Mouse (Mus musculus) c-Kit-negative CD71-positive TER-119-positive erythroid progenitor cells, embryonic 14.5 days (primary cell): ENCODE results near the gene Antxr1.
"Not testable (repeated sequence)": the region's sequence is repeated elsewhere in the genome, so short reads cannot be mapped to it uniquely, and the experiment has no call there.

Experiments
- DNase-seq: peaks from one replicate; pipeline ENCODE4 v3.0.0-alpha.2; 2013; ENCODE audit warnings: low read depth, low spot score

Antxr1 gene

DNA sequence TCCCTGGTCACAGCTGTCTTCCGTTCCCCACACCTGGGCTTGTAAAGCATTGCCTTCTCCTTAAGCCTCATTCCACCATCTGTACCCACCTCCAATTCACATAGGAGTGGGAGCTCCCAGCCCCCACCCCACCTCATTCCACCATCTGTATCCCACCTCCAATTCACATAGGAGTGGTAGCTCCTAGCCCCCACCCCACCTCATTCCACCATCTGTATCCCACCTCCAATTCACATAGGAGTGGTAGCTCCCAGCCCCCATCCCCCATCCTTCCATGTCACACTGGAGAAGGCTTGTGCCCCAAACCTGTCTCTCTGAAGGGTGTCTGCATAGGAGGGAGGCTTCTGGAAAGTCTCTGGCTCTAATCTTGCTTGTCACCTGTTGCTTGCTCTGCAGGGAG, 232.3 kb downstream of the Antxr1 start:
- no peak for DNase-seq

DNA sequence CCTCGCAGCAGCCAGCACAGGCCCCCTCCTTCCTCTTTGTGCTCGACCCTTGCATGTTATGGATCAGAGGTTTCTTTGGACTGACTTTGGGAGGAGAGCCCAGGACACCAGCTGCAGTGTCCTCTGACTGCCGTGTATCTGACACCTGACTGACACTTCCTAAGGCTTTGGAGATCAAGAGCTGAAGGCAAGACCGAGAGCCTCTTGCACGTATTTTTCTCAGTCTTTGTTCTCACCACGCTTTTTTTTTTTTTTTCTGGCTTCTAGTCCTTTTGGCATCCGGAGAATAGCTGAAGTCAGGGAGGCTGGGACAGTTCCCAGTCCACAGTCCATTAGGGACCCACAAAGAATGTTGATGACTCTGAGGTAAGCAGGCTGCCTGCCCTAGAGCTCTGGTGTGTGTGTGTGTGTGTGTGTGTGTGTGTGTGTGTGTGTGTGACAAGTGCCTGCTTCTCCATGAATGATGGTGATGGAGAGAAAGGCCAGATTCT, 233.2 kb downstream of the Antxr1 start:
- no peak for DNase-seq

DNA sequence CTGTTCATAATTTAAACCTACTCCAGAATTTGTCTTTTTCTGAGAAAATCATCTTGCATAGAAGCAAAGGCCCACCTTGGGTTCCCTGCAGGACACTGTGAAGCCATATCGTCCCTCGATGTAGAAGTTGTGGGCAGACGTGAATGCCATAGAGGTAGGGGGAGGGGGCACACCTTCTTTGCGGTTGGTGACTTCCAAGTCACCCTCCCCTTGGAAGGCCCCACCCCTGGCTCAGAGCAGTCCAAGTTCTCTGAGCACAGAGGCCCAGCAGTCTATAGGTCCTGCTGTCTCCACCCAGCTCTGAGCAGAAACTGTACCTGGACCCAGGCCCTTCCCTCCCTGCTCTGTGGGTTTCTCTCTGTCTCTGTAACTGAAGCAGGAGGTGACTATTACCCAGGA, 233.7 kb downstream of the Antxr1 start:
- peak; percentile 15 for DNase-seq

DNA sequence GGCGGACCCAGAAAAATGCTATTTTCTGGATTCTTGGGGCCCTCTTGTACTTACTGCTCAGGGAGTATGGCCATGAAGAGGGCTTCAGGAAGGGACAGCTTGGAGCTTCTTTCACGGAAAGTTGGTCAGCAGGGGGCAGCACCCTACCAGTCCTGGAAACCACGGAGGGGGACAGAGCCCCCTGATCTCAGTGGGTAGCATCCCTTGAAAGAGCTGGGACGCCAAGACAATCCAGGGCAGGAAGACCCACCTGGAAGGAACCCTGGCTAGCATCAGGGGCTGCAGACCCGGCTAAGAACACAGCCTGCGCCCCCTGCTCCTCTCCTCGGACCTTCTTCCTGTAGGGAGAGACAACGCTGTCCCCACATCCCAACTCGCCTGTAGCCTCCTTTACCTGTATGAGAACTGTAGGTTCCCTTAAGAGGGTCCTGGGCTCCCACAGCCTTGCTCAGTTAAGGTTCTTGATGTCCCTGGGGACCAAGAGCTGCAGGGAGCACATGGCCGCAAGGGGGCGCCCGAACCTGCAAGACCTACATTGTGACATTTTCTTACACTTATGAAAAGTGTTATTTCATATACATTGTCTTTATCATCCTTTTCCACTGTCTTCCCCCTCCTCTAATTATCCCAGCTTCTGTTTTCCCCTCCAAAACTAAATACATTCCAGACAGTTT, 234.2 kb downstream of the Antxr1 start:
- peak; percentile 65 for DNase-seq

DNA sequence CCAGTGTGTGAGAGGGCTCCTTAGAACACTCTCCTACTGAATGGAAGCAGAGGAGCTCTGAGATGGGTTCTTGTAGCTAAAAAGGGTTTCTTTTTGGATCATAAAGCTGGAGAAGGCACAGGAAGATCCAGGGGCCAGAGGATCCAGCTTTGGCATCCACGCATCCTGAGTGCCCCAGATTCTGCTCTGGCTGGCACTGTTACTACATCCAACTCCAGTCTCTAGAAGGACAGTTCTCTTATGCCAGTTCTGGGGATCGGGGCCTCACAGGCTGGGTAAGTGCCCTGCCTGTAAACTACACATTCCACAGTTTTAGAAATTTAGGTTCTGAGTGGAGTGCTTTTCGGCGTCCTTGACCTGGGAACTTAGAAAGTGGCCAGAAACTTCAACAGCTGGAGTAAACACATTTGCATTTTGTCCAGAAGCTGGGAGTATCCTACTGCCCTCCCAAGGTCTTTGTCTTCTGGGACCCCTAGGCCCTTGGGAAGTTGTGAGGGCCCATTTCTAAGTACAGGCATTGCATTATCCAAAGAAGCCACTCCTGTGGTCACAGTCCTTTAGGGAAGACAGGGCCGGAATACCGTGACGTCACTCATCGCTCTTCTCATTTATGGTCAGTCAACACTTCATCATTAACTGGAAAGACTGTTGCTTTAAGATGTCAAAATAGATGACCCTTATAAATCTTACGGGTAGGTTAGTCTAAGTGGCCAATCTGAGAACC, 235.2 kb downstream of the Antxr1 start:
- DNase-seq: no peak

DNA sequence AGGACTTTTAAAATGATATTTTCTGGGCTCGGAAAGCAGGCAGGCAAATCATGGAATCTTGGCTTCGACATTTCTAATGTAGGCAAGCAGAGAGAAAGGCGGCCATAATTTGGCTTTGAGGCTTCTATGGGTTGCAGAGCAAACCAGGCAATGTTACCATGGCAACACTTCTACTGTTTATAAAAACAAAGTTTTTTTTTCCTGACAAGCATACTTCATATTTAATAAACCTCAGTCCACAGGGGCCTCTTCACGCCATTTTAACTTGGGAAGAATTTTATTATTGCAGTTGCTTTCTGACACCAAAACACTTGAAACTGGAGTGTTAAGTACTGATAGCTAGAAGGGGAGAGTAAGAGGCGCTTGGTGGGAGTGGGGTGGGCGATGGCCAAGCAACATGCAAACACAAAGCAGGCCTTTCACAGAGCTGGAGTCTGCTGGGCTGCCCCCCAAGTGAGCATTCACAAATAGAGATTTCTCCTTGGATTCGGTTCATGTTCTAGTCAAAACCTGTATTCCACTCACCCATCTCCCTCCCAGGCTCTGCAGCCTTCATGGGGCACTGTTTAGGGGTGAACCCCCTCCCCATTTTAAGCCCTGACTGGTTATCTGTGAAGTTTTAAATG, 235.8 kb downstream of the Antxr1 start:
- no peak for DNase-seq

DNA sequence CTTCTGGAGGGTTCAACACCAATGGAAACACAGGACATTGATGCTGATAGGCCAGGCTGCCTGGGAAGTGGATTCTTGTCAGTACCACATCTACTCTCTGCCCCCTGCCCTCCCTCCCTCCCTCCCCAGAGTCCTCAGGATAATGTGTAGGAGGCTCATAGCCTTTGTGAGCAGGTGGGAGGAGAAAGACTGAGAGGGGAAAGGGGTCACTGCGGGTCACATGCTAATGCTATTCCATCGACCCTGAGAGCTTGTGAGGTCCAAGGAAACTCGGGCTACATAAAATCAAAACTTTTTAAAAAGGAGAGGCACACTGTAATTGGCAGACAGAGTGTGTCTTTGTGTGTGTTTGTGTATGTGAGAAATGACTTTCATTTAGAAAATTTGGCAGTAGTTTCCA, 236.4 kb downstream of the Antxr1 start:
- DNase-seq: no peak

DNA sequence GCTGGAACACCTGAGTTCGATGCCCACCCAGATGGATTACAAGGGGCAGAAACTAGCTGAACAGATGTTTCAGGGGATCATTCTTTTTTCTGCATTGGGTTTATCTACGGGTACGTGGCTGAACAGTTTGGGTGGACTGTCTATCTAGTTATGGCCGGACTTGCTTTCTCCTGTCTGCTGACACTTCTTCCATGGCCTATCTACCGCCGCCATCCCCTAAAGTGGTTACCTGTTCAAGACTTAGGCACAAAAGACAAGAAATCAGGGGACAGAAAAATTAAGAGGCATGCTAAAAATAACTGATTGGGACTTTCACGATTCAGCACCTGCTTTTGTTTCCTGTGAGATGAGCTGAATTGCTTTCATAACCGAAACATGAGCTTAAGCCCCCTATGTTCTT, 242.0 kb downstream of the Antxr1 start:
- DNase-seq: not testable (repeated sequence)

DNA sequence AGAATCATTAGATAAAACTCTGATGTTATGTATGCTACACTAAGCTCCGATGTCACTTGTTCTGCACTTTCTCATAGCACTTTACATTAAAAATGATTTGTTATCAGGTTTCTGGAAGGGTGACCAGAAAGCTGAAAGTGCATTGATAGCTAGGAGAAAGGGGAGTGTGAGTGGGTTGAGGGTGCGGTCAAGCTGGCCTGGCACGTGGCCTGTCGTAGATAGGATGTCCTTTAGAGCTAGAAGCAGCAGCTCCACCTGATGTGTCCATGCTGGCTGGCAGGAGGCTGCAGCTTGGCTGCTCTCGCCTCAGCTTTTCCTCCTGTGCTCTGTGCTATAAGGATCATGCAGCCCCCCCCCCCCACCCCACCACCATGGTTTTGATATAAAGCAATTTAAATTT, 243.1 kb downstream of the Antxr1 start:
- no peak for DNase-seq

DNA sequence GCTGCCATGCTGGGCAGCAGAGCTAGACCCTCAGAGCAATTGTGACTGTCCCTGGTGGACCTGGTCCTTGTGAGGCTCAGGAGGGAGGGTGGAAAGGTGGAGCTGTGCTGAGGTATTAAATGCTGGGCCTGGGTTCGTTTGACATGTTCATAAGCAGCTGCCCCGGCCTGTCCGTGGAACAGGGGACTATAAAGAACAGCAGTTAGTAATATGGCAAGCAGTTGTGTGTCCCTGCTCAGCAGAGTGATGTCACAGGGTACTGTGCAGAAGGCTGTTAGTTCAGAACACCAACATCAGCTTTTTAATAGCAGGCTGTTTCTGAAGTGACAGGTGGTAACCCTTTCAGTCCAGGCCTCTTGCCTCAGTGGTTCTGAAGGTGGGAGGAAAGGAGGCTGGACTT, 244.7 kb downstream of the Antxr1 start:
- no peak for DNase-seq

DNA sequence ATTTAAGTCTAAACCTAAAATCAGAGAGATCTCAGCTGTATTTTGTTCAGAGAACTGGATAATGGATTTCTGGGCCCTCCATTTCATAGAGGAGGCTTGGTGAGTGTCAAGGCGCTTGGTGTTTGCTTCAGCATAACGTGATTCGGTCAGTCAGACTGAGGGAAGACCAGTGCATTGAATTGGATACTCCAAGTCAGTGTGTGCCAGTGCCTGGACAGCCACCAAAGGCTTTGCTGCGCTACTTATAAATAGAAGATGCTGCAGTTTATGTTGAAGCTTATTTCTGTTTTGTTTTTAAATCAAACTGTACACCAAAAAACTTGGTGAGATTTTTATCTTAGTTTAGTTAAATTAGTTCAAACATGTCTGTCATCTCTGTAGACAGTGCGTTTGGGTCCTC, 247.3 kb downstream of the Antxr1 start:
- no peak for DNase-seq

DNA sequence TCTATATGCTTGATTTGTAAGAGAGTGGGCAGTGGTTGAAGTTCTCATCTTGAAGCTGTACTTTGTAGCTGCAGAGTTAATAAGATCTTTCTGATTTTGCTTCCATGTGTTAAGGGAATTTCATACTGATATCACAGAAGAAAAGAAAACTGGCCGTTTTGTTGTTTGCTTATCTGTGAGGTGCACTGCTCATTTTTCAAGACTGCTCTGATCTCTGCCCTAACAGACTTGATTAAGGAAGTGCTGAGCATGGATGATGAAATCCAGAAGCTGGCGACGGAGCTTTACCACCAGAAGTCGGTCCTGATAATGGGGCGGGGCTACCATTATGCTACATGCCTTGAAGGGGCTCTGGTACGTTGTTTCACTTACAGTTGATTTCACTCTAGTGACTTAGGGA, 250.6 kb downstream of the Antxr1 start:
- DNase-seq: no peak
